Mouse (Mus musculus) CD4-positive, CD25-positive, alpha-beta regulatory T cell, adult 9 weeks (primary cell): Measurements from ENCODE around the gene Tmem62. TPM values are rescaled to one million over a fixed set of nuclear protein-coding genes. Genes with fewer than 3 reads are reported as not detected.

Source experiments
- polyA plus RNA-seq: library from polyadenylated mRNA; unstranded; fragments of 100-300 nt; shearing (Covaris generic); gene quantifications from one replicate; pipeline ENCODE4 v1.2.1, GENCODE M21; 2017

The Tmem62 gene
- polyA plus RNA-seq, result 10.2 TPM

DNA sequence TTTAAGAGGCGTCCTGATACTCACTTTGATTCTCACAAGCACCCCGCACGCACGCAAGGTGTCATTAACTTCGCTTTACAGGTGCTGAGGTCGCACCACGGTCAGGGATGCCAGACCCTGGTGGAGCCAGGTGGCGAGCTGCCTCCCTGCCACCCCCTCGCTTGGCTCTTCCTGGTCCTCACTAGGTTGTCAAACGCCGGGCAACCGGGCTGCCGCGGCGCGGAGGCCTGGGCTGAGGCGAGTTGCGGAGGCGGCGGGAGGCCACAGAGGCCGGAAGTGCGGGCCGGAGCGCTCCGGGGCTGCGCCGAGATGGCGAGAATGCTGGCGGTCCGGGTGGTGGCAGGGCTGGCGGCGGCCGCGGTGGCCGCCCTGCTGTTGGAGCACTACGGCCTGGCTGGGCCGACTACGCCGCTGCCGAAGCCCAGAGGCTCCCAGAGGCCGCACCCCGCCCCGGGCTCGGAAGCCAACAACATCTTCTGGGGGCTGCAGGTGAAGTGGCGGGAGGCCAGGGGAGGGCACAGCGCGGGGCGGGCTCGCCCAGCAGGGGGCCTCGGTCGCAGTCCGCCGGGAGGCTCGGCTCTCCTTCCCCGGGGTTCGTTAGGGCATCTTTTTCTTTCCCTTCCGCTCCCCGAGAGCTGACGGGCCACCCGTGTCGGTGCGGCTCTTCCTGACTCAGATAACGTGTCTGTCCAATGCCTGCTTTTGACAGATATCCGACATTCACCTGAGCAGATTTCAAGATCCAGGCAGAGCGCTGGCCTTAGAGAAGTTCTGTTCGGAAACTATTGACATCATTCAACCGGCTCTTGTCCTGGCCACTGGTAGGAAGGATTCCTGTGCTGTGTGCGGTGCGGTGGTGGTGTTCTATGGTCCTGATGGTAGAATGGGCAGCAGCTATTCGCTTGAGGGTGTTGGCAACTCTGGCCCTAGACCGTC lies at the start of gene Tmem62:
Gene Tmem62 (plus strand): TSS at position 28 of the 936 bp plus-strand sequence.

DNA sequence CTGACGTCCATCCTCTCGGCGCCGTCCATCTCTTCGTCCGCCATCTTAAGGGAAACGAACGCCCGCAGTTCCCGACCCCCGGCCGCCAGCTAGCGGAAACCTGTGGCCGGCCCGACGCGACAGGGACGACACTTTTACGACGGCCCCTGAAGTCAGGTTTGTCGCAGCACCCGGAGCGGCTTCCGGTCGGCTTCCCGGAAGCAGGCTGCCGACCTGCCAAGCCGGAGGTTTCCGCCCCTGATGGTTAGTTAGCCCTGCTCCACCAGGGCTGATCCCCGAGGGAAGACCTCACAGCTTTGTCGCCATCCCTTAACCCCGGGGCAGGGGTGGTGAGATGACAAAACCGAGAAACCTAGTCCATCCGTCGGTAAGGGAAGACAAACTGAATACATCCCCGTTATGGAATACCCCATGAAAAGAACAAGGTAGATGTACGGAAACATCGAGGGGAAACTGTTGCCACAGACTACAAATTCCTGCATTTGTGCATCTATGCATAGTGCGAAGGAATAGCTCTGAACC lies 6.2 kb upstream of the Tmem62 start, which contains the start of gene Ubr1:
Gene Ubr1 (minus strand): TSS at position 157 of the 522 bp plus-strand sequence.

DNA sequence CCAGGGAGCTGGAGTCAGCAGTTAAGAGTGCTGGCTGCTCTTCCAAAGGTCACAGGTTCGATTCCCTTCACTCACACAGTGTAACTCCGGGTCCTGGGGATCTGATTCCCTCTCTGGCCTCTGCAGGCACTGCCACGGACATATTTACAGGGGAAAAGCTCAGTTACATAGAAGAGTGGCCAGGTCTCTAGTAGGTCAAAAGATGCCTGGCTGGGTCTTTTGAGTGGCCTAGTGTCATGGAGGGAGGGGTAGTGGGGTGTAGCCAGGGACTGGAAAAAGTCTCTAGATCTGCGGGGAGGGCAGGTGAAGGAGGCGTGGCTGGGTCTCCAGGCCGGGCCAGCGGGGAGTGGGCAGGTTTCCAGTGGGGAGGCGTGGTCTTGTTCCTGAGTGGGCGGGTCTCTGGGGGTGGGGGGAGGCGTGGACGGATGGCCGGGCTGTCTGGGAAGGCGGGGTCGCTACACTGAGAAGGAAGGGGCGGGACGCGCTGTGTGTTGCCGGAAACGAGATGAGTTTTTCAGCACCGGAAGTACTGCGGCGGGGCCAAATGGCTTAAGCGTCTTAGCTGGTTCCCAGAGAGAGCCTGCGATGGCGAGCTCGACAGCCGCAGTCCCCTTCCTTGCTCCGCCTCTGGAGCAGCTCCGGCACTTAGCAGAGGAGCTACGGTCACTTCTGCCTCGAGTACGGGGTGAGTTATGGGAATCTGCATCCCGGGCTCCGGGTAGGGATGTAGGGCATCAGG lies 31.3 kb downstream of the Tmem62 start, which contains the start of gene Ccndbp1:
Gene Ccndbp1 (plus strand): TSS at position 479 of the 739 bp plus-strand sequence.

DNA sequence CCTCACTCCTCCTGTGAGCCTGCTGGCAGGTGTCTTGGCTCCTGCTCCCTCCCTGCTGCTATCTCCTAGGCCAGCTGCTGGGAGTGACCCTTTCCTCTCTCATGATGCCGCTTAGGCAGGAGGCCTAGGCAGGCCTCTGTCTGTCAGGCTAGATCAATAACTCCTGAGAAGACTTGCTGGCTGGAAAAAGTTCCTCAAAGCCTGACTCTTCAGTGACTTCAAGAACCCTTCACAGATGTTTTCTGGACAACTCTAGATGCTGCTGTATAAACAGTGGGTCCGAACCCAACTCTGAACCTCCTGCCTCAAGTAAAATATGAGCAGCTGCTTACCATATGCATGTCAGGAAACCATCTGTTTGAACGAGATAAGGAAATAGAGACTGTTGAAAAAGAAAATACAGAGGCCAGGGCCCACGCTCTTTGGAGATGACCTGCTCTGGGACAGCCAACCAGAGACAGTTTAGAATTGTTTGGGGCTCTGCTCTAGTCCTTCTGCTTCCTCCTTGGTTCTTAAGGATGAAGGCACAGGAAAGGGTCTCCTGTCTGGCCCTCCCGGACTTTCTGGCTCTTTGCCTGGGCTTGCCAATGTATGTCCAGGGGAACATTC lies 60.0 kb downstream of the Tmem62 start, which contains the start of gene Epb42:
Gene Epb42 (minus strand): TSS at position 340 of the 609 bp plus-strand sequence.

Other genes starting within 250 kb of the Tmem62 start
- gene Cdan1, start 126.9 kb upstream of the Tmem62 start, polyA plus RNA-seq, result 3.6 TPM
- gene Ttbk2, start 126.4 kb upstream of the Tmem62 start, polyA plus RNA-seq, result 0.79 TPM
- gene Ubr1, start 6.3 kb upstream of the Tmem62 start, polyA plus RNA-seq, result 71.7 TPM
- 176 TPM for gene Ccndbp1, start 31.4 kb downstream of the Tmem62 start, polyA plus RNA-seq
- 0.06 TPM for gene Epb42, start 60.1 kb downstream of the Tmem62 start, polyA plus RNA-seq
- not detected for gene Tgm5, start 108.8 kb downstream of the Tmem62 start, polyA plus RNA-seq
- not detected for gene Tgm7, start 132.8 kb downstream of the Tmem62 start, polyA plus RNA-seq
- gene Adal, start 163.4 kb downstream of the Tmem62 start, polyA plus RNA-seq, result 16.5 TPM
- 11.4 TPM for gene Lcmt2, start 163.6 kb downstream of the Tmem62 start, polyA plus RNA-seq
- gene Tubgcp4, start 193.6 kb downstream of the Tmem62 start, polyA plus RNA-seq, result 108 TPM
- 75.9 TPM for gene Zscan29, start 194.1 kb downstream of the Tmem62 start, polyA plus RNA-seq